Mouse (Mus musculus) CH12.LX (cell line): Measurements from ENCODE around the gene Pamr1. TPM values are rescaled to one million over a fixed set of nuclear protein-coding genes. Genes with fewer than 3 reads are reported as not detected.

Experiments used
- DNase-seq: peaks from one replicate; pipeline ENCODE4 v3.0.0-alpha.2; 2013; ENCODE audit errors: extremely low read depth
- H3K27ac ChIP-seq: 2 replicates; pipeline ENCODE4 v1.5.1; 2012; ENCODE audit warnings: low read depth, mild to moderate bottlenecking, control low read depth, moderate library complexity; ENCODE audit not compliant: insufficient read depth
- H3K27me3 ChIP-seq: replicated peaks from 2 replicates; pipeline ENCODE3; 2012; ENCODE audit warnings: inconsistent platforms
- H3K36me3 ChIP-seq, 2 experiments: replicated peaks in 1 of 2; 2 replicates each; pipeline versions ENCODE3 to v1.6.1; 2012; ENCODE audit warnings: inconsistent platforms in 1 of 2, low read length in 1 of 2, mild to moderate bottlenecking in 1 of 2, mixed read lengths in 1 of 2, moderate library complexity in 1 of 2; ENCODE audit not compliant: control insufficient read depth in 1 of 2, insufficient read depth in 1 of 2
- H3K4me1 ChIP-seq, 2 experiments: 2 replicates each; pipeline ENCODE4 v1.6.1; 2012; ENCODE audit warnings: inconsistent platforms in 1 of 2, moderate library complexity in 1 of 2; ENCODE audit not compliant: insufficient read depth in 2 of 2, control insufficient read depth in 1 of 2
- H3K4me2 ChIP-seq: 2 replicates; pipeline ENCODE4 v1.6.1; 2012; ENCODE audit warnings: low read depth, mild to moderate bottlenecking, control low read depth; ENCODE audit not compliant: poor library complexity, insufficient read depth, severe bottlenecking
- H3K4me3 ChIP-seq, 3 experiments: fragments of 150-350 bp in 1 of 3; sonication (generic) in 1 of 3; replicated peaks in 1 of 3; 2 replicates each; pipeline versions ENCODE3 to v1.5.1; 2011 to 2012; ENCODE audit warnings: low read depth in 2 of 3, low read length in 2 of 3, mild to moderate bottlenecking in 2 of 3, moderate library complexity in 2 of 3, control low read depth in 1 of 3, improper control_type of control experiment in 1 of 3, inconsistent platforms in 1 of 3, mixed read lengths in 1 of 3; ENCODE audit not compliant: poor library complexity in 1 of 3
- H3K79me2 ChIP-seq: replicated peaks from 2 replicates; pipeline ENCODE4 v1.6.1; 2012; ENCODE audit warnings: mild to moderate bottlenecking, moderate library complexity; ENCODE audit not compliant: control insufficient read depth, poor library complexity, insufficient read depth, severe bottlenecking; ENCODE audit errors: extremely low read depth
- H3K9ac ChIP-seq: 2 replicates; pipeline ENCODE4 v1.6.1; 2012; ENCODE audit warnings: low read depth, mild to moderate bottlenecking, control low read depth, moderate library complexity; ENCODE audit not compliant: insufficient read depth
- H3K9me3 ChIP-seq: replicated peaks from 2 replicates; pipeline ENCODE3; 2012; ENCODE audit warnings: low read length, inconsistent platforms, mixed read lengths
- BHLHE40 ChIP-seq: IDR thresholded peaks from 2 replicates; pipeline ENCODE4 v1.6.1; 2011; ENCODE audit warnings: mild to moderate bottlenecking, low read depth, low read length, improper control_type of control experiment
- CTCF ChIP-seq, 2 experiments: IDR thresholded peaks in 1 of 2; conservative IDR thresholded peaks in 1 of 2; 2 replicates each; pipeline ENCODE4 v1.5.1; 2011 to 2012; ENCODE audit warnings: low read depth in 2 of 2, low read length in 2 of 2, improper control_type of control experiment in 1 of 2, inconsistent platforms in 1 of 2, mild to moderate bottlenecking in 1 of 2, moderate library complexity in 1 of 2
- E2F4 ChIP-seq: IDR thresholded peaks from 2 replicates; pipeline ENCODE4 v1.6.1; 2011; ENCODE audit warnings: low read depth, low read length, improper control_type of control experiment; ENCODE audit not compliant: insufficient replicate concordance
- ELF1 ChIP-seq: IDR thresholded peaks from 2 replicates; pipeline ENCODE4 v1.6.1; 2014; ENCODE audit warnings: low read depth, mild to moderate bottlenecking, inconsistent platforms, low read length, improper control_type of control experiment
- EP300 ChIP-seq: IDR thresholded peaks from 2 replicates; pipeline ENCODE4 v1.6.1; 2011; ENCODE audit warnings: low read length, improper control_type of control experiment
- ETS1 ChIP-seq: conservative IDR thresholded peaks from 2 replicates; pipeline ENCODE4 v1.6.1; 2012; ENCODE audit warnings: low read depth, mild to moderate bottlenecking, inconsistent platforms, low read length, improper control_type of control experiment, moderate library complexity
- HCFC1 ChIP-seq: IDR thresholded peaks from 2 replicates; pipeline ENCODE4 v1.6.1; 2012; ENCODE audit warnings: low read depth, mild to moderate bottlenecking, inconsistent platforms, low read length, improper control_type of control experiment
- IRF4 ChIP-seq: IDR thresholded peaks from 2 replicates; pipeline ENCODE4 v1.6.1; 2014; ENCODE audit warnings: low read depth, mild to moderate bottlenecking, inconsistent platforms, low read length, improper control_type of control experiment
- JUND ChIP-seq: conservative IDR thresholded peaks from 2 replicates; pipeline ENCODE4 v1.6.1; 2011; ENCODE audit warnings: low read depth, low read length, improper control_type of control experiment
- MAFK ChIP-seq: IDR thresholded peaks from 2 replicates; pipeline ENCODE4 v1.6.1; 2011; ENCODE audit warnings: low read length, improper control_type of control experiment; ENCODE audit not compliant: insufficient replicate concordance
- MAX ChIP-seq: IDR thresholded peaks from 2 replicates; pipeline ENCODE4 v1.6.1; 2011; ENCODE audit warnings: low read length, improper control_type of control experiment
- MAZ ChIP-seq: IDR thresholded peaks from 2 replicates; pipeline ENCODE4 v1.6.1; 2012; ENCODE audit warnings: low read depth, mild to moderate bottlenecking, inconsistent platforms, low read length, improper control_type of control experiment, moderate library complexity
- MEF2A ChIP-seq: IDR thresholded peaks from 2 replicates; pipeline ENCODE4 v1.6.1; 2014; ENCODE audit warnings: low read depth, mild to moderate bottlenecking, inconsistent platforms, low read length, improper control_type of control experiment, borderline replicate concordance
- NELFE ChIP-seq: IDR thresholded peaks from 2 replicates; pipeline ENCODE4 v1.6.1; 2011; ENCODE audit warnings: low read depth, low read length, improper control_type of control experiment
- POLR2A ChIP-seq: IDR thresholded peaks from 2 replicates; pipeline ENCODE4 v1.6.1; 2011; ENCODE audit warnings: low read depth, mild to moderate bottlenecking, improper control_type of control experiment, low read length
- POLR2AphosphoS2 ChIP-seq: IDR thresholded peaks from 2 replicates; pipeline ENCODE4 v1.6.1; 2011; ENCODE audit warnings: low read depth, low read length, improper control_type of control experiment
- RAD21 ChIP-seq: IDR thresholded peaks from 2 replicates; pipeline ENCODE4 v1.6.1; 2011; ENCODE audit warnings: low read depth, mild to moderate bottlenecking, low read length, improper control_type of control experiment, moderate library complexity
- RCOR1 ChIP-seq: conservative IDR thresholded peaks from 2 replicates; pipeline ENCODE4 v1.6.1; 2012; ENCODE audit warnings: low read depth, mild to moderate bottlenecking, inconsistent platforms, low read length, improper control_type of control experiment
- SIN3A ChIP-seq: IDR thresholded peaks from 2 replicates; pipeline ENCODE4 v1.6.1; 2012; ENCODE audit warnings: low read length, improper control_type of control experiment, inconsistent platforms
- SMC3 ChIP-seq: IDR thresholded peaks from 2 replicates; pipeline ENCODE4 v1.6.1; 2011; ENCODE audit warnings: low read depth, low read length, improper control_type of control experiment
- TCF12 ChIP-seq: IDR thresholded peaks from 2 replicates; pipeline ENCODE4 v1.6.1; 2014; ENCODE audit warnings: low read depth, mild to moderate bottlenecking, inconsistent platforms, low read length, improper control_type of control experiment
- UBTF ChIP-seq: IDR thresholded peaks from 2 replicates; pipeline ENCODE4 v1.6.1; 2012; ENCODE audit warnings: low read depth, mild to moderate bottlenecking, inconsistent platforms, low read length, improper control_type of control experiment, moderate library complexity
- USF2 ChIP-seq: conservative IDR thresholded peaks from 2 replicates; pipeline ENCODE4 v1.6.1; 2011; ENCODE audit warnings: low read depth, low read length, improper control_type of control experiment
- ZC3H11A ChIP-seq: IDR thresholded peaks from 2 replicates; pipeline ENCODE4 v1.6.1; 2012; ENCODE audit warnings: low read depth, mild to moderate bottlenecking, inconsistent platforms, low read length, improper control_type of control experiment
- ZMIZ1 ChIP-seq: IDR thresholded peaks from 2 replicates; pipeline ENCODE4 v1.6.1; 2012; ENCODE audit warnings: low read depth, mild to moderate bottlenecking, inconsistent platforms, low read length, improper control_type of control experiment
- dilution Hi-C: fragments of 300-500 bp; cut with MboI; formaldehyde crosslinking; loops from 2 replicates; pipeline ENCODE4 v1.14.3; 2020; ENCODE audit warnings: low sequenced_read_pairs; ENCODE audit not compliant: extremely low pct_unique_long_range_greater_than_20kb, extremely low pct_ligation_motif_present
- in situ Hi-C: fragments of 300-500 bp; cut with MboI; formaldehyde crosslinking; loops from 3 replicates; pipeline ENCODE4 v1.14.3; 2019; ENCODE audit warnings: low sequenced_read_pairs, low pct_ligation_motif_present, low pct_unique_long_range_greater_than_20kb, mixed read lengths
- polyA plus RNA-seq: library from polyadenylated mRNA; unstranded; fragments of >175 nt; gene quantifications from 2 replicates; pipeline ENCODE4 v1.2.1, GENCODE M21; 2012; ENCODE audit warnings: low read depth; ENCODE audit not compliant: insufficient read length
- total RNA-seq, 2 experiments: library from RNA; depleted of rRNA; stranded (reverse); fragments of 300-350 nt in 1 of 2; fragments of >200 nt in 1 of 2; gene quantifications; 2 replicates each; pipeline ENCODE4 v1.2.3; 2012 to 2014

Pamr1 gene
- total and polyA plus RNA-seq, 3 experiments: 0.08 to 0.28 (median 0.24) TPM

- Histone ChIP-seq H3K79me2 (no peaks in the 10 kb centered on the region), H3K4me3 (no peak overlapping the region), H3K4me1 (peaks cover 0 to 12% of the 10 kb centered on the region in 2 experiments; a peak in 2 of 4 replicates), H3K36me3 (no peaks in the 10 kb centered on the region), H3K4me2 (no peak overlapping the region), H3K27ac (no peak overlapping the region), H3K9me3 (peaks cover 5% of the 10 kb centered on the region), H3K27me3 (peaks cover 3% of the 10 kb centered on the region), H3K9ac (no peak overlapping the region)
- dilution Hi-C loops (no loop called here), in situ Hi-C loops (no loop called here)
- TF ChIP-seq HCFC1 (no peak), POLR2A (no peak), E2F4 (no peak), RAD21 (no peak), ZC3H11A (no peak), POLR2AphosphoS2 (no peak), CTCF (conservative IDR thresholded peaks at IDR 0.05 in 1 of 2, IDR thresholded peaks at IDR 0.05 in 1 of 2; ENCODE audit: low read depth in 2 of 2, low read length in 2 of 2) (no peak), USF2 (no peak), NELFE (no peak)
- no peak for DNase-seq
Measured at GRCm38 (mm10) chr2:102519956-102520355, 29.9 kb upstream of the Pamr1 start.

GRCm38 (mm10) chr2:102527563-102527962, 22.2 kb upstream of the Pamr1 start:
- no peak overlapping the region for H3K4me2 ChIP-seq
- no peak overlapping the region for H3K4me3 ChIP-seq
- TF ChIP-seq HCFC1 (no peak), TCF12 (no peak), POLR2AphosphoS2 (no peak), NELFE (no peak), BHLHE40 (no peak), IRF4 (no peak), ZMIZ1 (no peak), UBTF (no peak), RCOR1 (no peak), MEF2A (no peak), POLR2A (no peak), EP300 (no peak), MAZ (no peak), SIN3A (no peak), JUND (no peak), ETS1 (no peak), MAFK (no peak), ELF1 (no peak), SMC3 (no peak), MAX (no peak)
- TF ChIP-seq, all 38 proteins: peak for 0
- in situ Hi-C loops (no loop called here), dilution Hi-C loops (no loop called here)
- Histone ChIP-seq H3K9me3 (peaks cover 5% of the 10 kb centered on the region), H3K36me3 (no peaks in the 10 kb centered on the region), H3K4me1 (peaks cover 0 to 7% of the 10 kb centered on the region in 2 experiments; a peak in 1 of 4 replicates), H3K9ac (no peak overlapping the region), H3K27ac (no peak overlapping the region), H3K27me3 (no peaks in the 10 kb centered on the region), H3K79me2 (no peaks in the 10 kb centered on the region)
- DNase-seq: no peak
